Mouse (Mus musculus) splenic B cell, adult 2 months (primary cell): ENCODE results near the gene D930048N14Rik.
A peak's percentile ranks its signal among the peaks of the same experiment; 100 is the strongest.
"Not testable (repeated sequence)": the region's sequence is repeated elsewhere in the genome, so short reads cannot be mapped to it uniquely, and the experiment has no call there.

ENCODE experiments used
- DNase-seq: peaks from one replicate; pipeline ENCODE4 v3.0.0-alpha.2; 2011; ENCODE audit warnings: low read depth, low spot score
- H3K27me3 ChIP-seq: 2 replicates; pipeline ENCODE4 v1.6.1; 2012; ENCODE audit warnings: mild to moderate bottlenecking, low read length, moderate library complexity, mixed read lengths; ENCODE audit not compliant: control insufficient read depth, poor library complexity, insufficient read depth, severe bottlenecking
- H3K36me3 ChIP-seq: 2 replicates; pipeline ENCODE4 v1.6.1; 2012; ENCODE audit warnings: mild to moderate bottlenecking, low read length, moderate library complexity, mixed read lengths; ENCODE audit not compliant: control insufficient read depth, poor library complexity, insufficient read depth, severe bottlenecking

Gene D930048N14Rik

DNA sequence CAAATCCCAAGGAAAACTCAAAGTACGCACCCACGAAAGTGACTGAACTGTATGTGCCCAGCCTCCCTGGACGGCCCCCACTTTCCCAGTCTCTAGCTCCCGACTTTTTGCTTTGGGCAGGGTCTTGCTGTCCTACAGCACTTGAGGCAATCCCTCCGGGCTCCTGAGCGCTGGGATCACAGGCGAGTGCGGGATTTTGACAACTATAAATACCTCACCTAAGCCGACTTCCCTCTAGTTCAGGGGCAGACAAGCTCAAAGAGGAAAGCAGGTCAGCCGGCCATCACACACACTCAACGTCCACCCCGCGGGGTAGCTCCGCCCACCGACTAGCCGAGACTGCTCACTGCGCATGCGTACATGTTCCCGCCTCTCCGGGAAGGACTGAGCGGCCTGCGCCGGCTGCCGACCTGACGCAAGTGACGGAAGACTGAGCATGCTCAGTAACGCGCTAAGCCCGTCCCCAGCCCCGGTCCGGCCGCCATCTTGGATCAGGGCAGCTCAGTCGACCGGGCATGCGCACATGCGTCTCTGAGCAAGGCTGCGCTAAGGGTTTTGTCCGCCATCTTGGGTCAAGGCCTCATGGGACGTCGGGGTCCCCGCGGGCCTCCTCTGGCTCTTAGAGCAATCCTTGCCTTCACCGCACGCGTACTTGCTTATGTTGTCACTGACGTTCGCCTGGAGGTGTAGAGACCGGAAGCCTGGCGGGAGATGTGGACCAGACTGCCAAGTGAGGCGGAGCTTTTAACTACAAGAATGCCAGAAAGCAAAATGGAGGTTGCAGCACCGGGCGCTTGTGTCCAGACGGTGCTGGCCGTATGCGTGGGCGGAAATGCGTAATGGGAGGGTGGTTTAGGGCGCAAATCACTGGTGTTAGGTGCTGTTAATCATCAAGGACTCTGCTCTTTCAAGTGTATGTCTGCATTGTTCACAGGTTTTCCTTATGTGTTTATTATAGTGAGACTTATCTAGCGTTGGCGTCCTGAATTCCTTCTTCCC, 37.9 kb downstream of the D930048N14Rik start, which contains the start of gene 0610009B22Rik:
Gene 0610009B22Rik, minus strand, starts transcription at position 545 of the 999 bp plus-strand sequence.
- H3K27me3 ChIP-seq, result no peaks in the 10 kb centered on the region
- DNase-seq, result peak; percentile 100
- H3K36me3 ChIP-seq, result no peaks in the 10 kb centered on the region

DNA sequence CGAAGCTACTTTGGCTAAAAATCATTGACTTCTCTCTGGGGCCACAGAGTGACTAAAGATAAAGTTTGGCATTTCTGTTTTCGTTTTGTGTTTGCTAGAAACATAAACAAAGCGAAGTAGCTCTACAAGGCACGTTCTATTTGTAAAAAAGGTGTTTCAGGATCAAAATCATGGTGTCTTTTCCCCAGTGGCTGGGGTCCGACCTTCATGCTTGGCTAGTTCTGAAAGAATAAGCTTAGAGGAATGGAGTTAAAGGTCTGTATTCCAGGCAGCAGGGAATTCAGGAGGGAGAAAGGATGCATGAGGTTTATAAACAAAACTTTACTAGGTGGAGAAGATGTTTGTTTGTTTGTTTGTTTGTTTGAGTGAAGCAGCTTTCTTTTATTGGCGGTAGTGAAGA, 38.6 kb downstream of the D930048N14Rik start:
- Histone ChIP-seq H3K36me3 (0 out of 2 replicates have a peak, but pooled peaks cover 2% of the 10 kb centered on the region), H3K27me3 (no peaks in the 10 kb centered on the region)
- DNase-seq, result no peak

DNA sequence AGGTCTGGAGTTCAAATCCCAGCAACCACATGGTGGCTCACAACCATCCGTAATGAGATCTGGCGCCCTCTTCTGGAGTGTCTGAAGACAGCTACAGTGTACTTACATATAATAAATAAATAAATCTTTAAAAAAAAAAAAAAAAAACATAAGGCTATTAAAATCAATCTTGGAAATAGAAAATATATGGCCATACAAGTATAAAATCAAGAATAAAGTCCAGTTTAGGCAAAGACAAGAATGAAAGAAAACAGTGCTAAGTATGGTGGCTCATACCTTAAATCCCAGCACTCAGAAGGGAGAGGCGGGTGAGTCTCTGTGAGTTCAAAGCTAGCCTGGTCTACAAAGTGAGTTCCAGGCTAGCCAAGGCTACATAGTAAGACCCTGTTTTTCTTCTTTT, 39.8 kb downstream of the D930048N14Rik start:
- not testable (repeated sequence) for H3K27me3 ChIP-seq, H3K36me3 ChIP-seq, DNase-seq

GRCm38 (mm10) chr11:51694984-51695383, 44.2 kb downstream of the D930048N14Rik start:
- Histone ChIP-seq H3K36me3 (peaks cover 15% of the 10 kb centered on the region; the same call in 1 of the 2 replicates), H3K27me3 (no peaks in the 10 kb centered on the region)
- no peak for DNase-seq

GRCm38 (mm10) chr11:51702831-51703230, 52.1 kb downstream of the D930048N14Rik start:
- Histone ChIP-seq H3K36me3 (peaks cover 24% of the 10 kb centered on the region; the same call in 1 of the 2 replicates), H3K27me3 (no peaks in the 10 kb centered on the region)
- DNase-seq, result no peak

GRCm38 (mm10) chr11:51703379-51703998, 52.7 kb downstream of the D930048N14Rik start:
- peak; percentile 63 for DNase-seq
- peaks cover 26% of the 10 kb centered on the region; the same call in 1 of the 2 replicates for H3K36me3 ChIP-seq

GRCm38 (mm10) chr11:51706451-51706850, 55.7 kb downstream of the D930048N14Rik start:
- no peak for DNase-seq
- no peaks in the 10 kb centered on the region for H3K27me3 ChIP-seq

More at GRCm38 (mm10) chr11:51703379-51703998, 52.7 kb downstream of the D930048N14Rik start:
- H3K27me3 ChIP-seq, result no peaks in the 10 kb centered on the region

DNA sequence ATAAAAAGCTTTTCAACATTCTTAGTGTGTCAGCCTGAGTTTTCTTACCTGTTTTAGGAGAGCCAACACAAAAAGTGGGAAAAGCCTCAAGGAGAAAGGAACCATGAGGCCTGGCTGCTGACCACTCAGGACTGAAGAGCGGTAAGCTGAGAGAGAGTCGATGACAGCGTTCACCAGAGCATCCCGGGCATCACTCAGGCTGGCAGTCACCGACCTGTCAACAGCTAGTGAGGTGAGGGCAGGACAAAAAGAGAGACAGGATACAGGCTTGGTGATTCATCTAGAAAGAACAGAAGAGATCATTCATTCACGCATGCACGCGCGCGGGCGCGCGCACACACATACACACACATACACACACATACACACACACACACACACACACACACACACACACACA, 56.3 kb downstream of the D930048N14Rik start:
- DNase-seq, result no peak
- no peaks in the 10 kb centered on the region for H3K27me3 ChIP-seq
- H3K36me3 ChIP-seq, result peaks cover 25% of the 10 kb centered on the region

More at GRCm38 (mm10) chr11:51706451-51706850, 55.7 kb downstream of the D930048N14Rik start:
- H3K36me3 ChIP-seq, result peaks cover 21% of the 10 kb centered on the region; the same call in 1 of the 2 replicates
